Mouse (Mus musculus) heart, adult 11 months (tissue): ENCODE data around the gene Morn3.

ENCODE experiments used
- DNase-seq: peaks from one replicate; pipeline ENCODE4 v3.0.0; 2022

The Morn3 gene

GRCm38 (mm10) chr5:123059757-123060520, 13.1 kb upstream of the Morn3 start:
- DNase-seq, result peak; percentile 97

GRCm38 (mm10) chr5:123058251-123059102, 11.7 kb upstream of the Morn3 start:
- DNase-seq, result peak; percentile 93

GRCm38 (mm10) chr5:123057366-123058250, 10.8 kb upstream of the Morn3 start:
- peak; percentile 100 for DNase-seq

- no peak for DNase-seq
These were observed 4.9 kb upstream of the Morn3 start for GRCm38 (mm10) chr5:123051736-123052135.

GRCm38 (mm10) chr5:123050918-123051317, 4.1 kb upstream of the Morn3 start:
- DNase-seq, result peak; percentile 96

- peak; percentile 94 for DNase-seq
These were observed 2.5 kb upstream of the Morn3 start for GRCm38 (mm10) chr5:123049271-123049670.

GRCm38 (mm10) chr5:123045561-123046295, 1.1 kb downstream of the Morn3 start:
- peak; percentile 97 for DNase-seq

- no peak for DNase-seq
These were observed 3.0 kb downstream of the Morn3 start for GRCm38 (mm10) chr5:123043856-123044255.

- no peak for DNase-seq
These were observed 6.0 kb downstream of the Morn3 start for GRCm38 (mm10) chr5:123040796-123041195.

- peak; percentile 98 for DNase-seq
These were observed 7.6 kb downstream of the Morn3 start for GRCm38 (mm10) chr5:123039120-123039752.

GRCm38 (mm10) chr5:123038115-123038514, 8.7 kb downstream of the Morn3 start:
- DNase-seq, result no peak

GRCm38 (mm10) chr5:123035564-123035963, 11.3 kb downstream of the Morn3 start:
- DNase-seq, result no peak

GRCm38 (mm10) chr5:123035089-123035488, 11.7 kb downstream of the Morn3 start:
- DNase-seq, result no peak

- no peak for DNase-seq
These were observed 13.1 kb downstream of the Morn3 start for GRCm38 (mm10) chr5:123033646-123034160.

GRCm38 (mm10) chr5:123031312-123031711, 15.5 kb downstream of the Morn3 start:
- DNase-seq, result no peak

GRCm38 (mm10) chr5:123029729-123030128, 17.1 kb downstream of the Morn3 start:
- no peak for DNase-seq

GRCm38 (mm10) chr5:123027436-123027835, 19.4 kb downstream of the Morn3 start:
- peak; percentile 96 for DNase-seq

GRCm38 (mm10) chr5:123026414-123026813, 20.4 kb downstream of the Morn3 start:
- DNase-seq, result no peak

- peak; percentile 97 for DNase-seq
These were observed 21.7 kb downstream of the Morn3 start for GRCm38 (mm10) chr5:123024965-123025573.

GRCm38 (mm10) chr5:123024312-123024711, 22.5 kb downstream of the Morn3 start:
- DNase-seq, result no peak

GRCm38 (mm10) chr5:123023049-123023448, 23.8 kb downstream of the Morn3 start:
- DNase-seq, result peak; percentile 81
